Mouse (Mus musculus): ENCODE data around the gene Irs1. TPM values are rescaled to one million over a fixed set of nuclear protein-coding genes. Genes with fewer than 3 reads are reported as not detected.

Irs1 gene
- total and polyA plus RNA-seq, 3 experiments, result not detected

GRCm38 (mm10) chr1:82199918-82200317 is 91.3 kb downstream of the Irs1 start:
- Histone ChIP-seq H3K27ac (ENCODE audit: insufficient read depth, low read depth) (no peak overlapping the region), H3K4me1 (ENCODE audit: control insufficient read depth in 1 of 2, insufficient read depth in 2 of 2) (peaks cover 0 to 3% of the 10 kb centered on the region in 2 experiments; a peak in 1 of 4 replicates), H3K9ac (ENCODE audit: insufficient read depth, low read depth) (no peak overlapping the region), H3K27me3 (replicated peaks) (no peaks in the 10 kb centered on the region), H3K79me2 (replicated peaks; ENCODE audit: control insufficient read depth, extremely low read depth, insufficient read depth, poor library complexity, severe bottlenecking) (no peaks in the 10 kb centered on the region), H3K36me3 (replicated peaks in 1 of 2; ENCODE audit: control insufficient read depth in 1 of 2, insufficient read depth in 1 of 2, low read length in 1 of 2) (no peaks in the 10 kb centered on the region), H3K4me3 (replicated peaks in 1 of 3; ENCODE audit: low read depth in 2 of 3, low read length in 2 of 3, poor library complexity in 1 of 3) (no peak overlapping the region), H3K4me2 (ENCODE audit: insufficient read depth, low read depth, poor library complexity, severe bottlenecking) (no peak overlapping the region), H3K9me3 (replicated peaks; ENCODE audit: low read length) (no peaks in the 10 kb centered on the region)
- no peak for DNase-seq (ENCODE audit: extremely low read depth)
- dilution Hi-C loops (cut with MboI; ENCODE audit: extremely low pct_ligation_motif_present, extremely low pct_unique_long_range_greater_than_20kb, low sequenced_read_pairs) (no loop called here), in situ Hi-C loops (cut with MboI; ENCODE audit: low pct_ligation_motif_present, low pct_unique_long_range_greater_than_20kb, low sequenced_read_pairs) (no loop called here)
- TF ChIP-seq MAFK (IDR thresholded peaks at IDR 0.05; ENCODE audit: insufficient replicate concordance, low read length), result no peak
- TF ChIP-seq TBP (conservative IDR thresholded peaks at IDR 0.05; ENCODE audit: low read depth, low read length), result no peak
- no peak for TF ChIP-seq KAT2A (IDR thresholded peaks at IDR 0.05; ENCODE audit: insufficient replicate concordance, low read length)
- TF ChIP-seq E2F4 (IDR thresholded peaks at IDR 0.05; ENCODE audit: insufficient replicate concordance, low read depth, low read length), result no peak
- TF ChIP-seq GABPA (IDR thresholded peaks at IDR 0.05; ENCODE audit: insufficient replicate concordance, low read depth, low read length), result no peak
- TF ChIP-seq POLR2A (IDR thresholded peaks at IDR 0.05; ENCODE audit: low read depth, low read length), result no peak
- no peak for TF ChIP-seq USF2 (conservative IDR thresholded peaks at IDR 0.05; ENCODE audit: low read depth, low read length)
- TF ChIP-seq MEF2A (IDR thresholded peaks at IDR 0.05; ENCODE audit: borderline replicate concordance, low read depth, low read length), result no peak

- Histone ChIP-seq H3K4me2 (ENCODE audit: insufficient read depth, low read depth, poor library complexity, severe bottlenecking) (no peak overlapping the region), H3K27me3 (replicated peaks) (no peaks in the 10 kb centered on the region), H3K79me2 (replicated peaks; ENCODE audit: control insufficient read depth, extremely low read depth, insufficient read depth, poor library complexity, severe bottlenecking) (no peaks in the 10 kb centered on the region), H3K4me3 (replicated peaks in 1 of 3; ENCODE audit: low read depth in 2 of 3, low read length in 2 of 3, poor library complexity in 1 of 3) (no peak overlapping the region), H3K9me3 (replicated peaks; ENCODE audit: low read length) (no peaks in the 10 kb centered on the region), H3K36me3 (replicated peaks in 1 of 2; ENCODE audit: control insufficient read depth in 1 of 2, insufficient read depth in 1 of 2, low read length in 1 of 2) (no peaks in the 10 kb centered on the region), H3K9ac (ENCODE audit: insufficient read depth, low read depth) (no peak overlapping the region), H3K27ac (ENCODE audit: insufficient read depth, low read depth) (no peak overlapping the region), H3K4me1 (ENCODE audit: control insufficient read depth in 1 of 2, insufficient read depth in 2 of 2) (peaks cover 0 to 3% of the 10 kb centered on the region in 2 experiments; a peak in 1 of 4 replicates)
- no peak for DNase-seq (ENCODE audit: extremely low read depth)
- TF ChIP-seq JUND (conservative IDR thresholded peaks at IDR 0.05; ENCODE audit: low read depth, low read length) (no peak), HCFC1 (IDR thresholded peaks at IDR 0.05; ENCODE audit: low read depth, low read length) (no peak), MAX (IDR thresholded peaks at IDR 0.05; ENCODE audit: low read length) (no peak), CHD2 (IDR thresholded peaks at IDR 0.05; ENCODE audit: low read length) (no peak), ZNF384 (IDR thresholded peaks at IDR 0.05; ENCODE audit: low read depth, low read length) (no peak), PAX5 (IDR thresholded peaks at IDR 0.05; ENCODE audit: low read length) (no peak), ZC3H11A (IDR thresholded peaks at IDR 0.05; ENCODE audit: low read depth, low read length) (no peak), POLR2AphosphoS2 (IDR thresholded peaks at IDR 0.05; ENCODE audit: low read depth, low read length) (no peak), BHLHE40 (IDR thresholded peaks at IDR 0.05; ENCODE audit: low read depth, low read length) (no peak), ZKSCAN1 (IDR thresholded peaks at IDR 0.05; ENCODE audit: borderline replicate concordance, low read depth, low read length) (no peak), ZMIZ1 (IDR thresholded peaks at IDR 0.05; ENCODE audit: low read depth, low read length) (no peak), USF1 (IDR thresholded peaks at IDR 0.05; ENCODE audit: low read depth, low read length) (no peak), IRF4 (IDR thresholded peaks at IDR 0.05; ENCODE audit: low read depth, low read length) (no peak), NELFE (IDR thresholded peaks at IDR 0.05; ENCODE audit: low read depth, low read length) (no peak), CTCF (conservative IDR thresholded peaks at IDR 0.05 in 1 of 2, IDR thresholded peaks at IDR 0.05 in 1 of 2; ENCODE audit: low read depth in 2 of 2, low read length in 2 of 2) (no peak)
- in situ Hi-C loops (cut with MboI; ENCODE audit: low pct_ligation_motif_present, low pct_unique_long_range_greater_than_20kb, low sequenced_read_pairs), result no loop called here
- dilution Hi-C loops (cut with MboI; ENCODE audit: extremely low pct_ligation_motif_present, extremely low pct_unique_long_range_greater_than_20kb, low sequenced_read_pairs), result no loop called here
These were observed 99.6 kb downstream of the Irs1 start for GRCm38 (mm10) chr1:82191579-82191978.

Measured in CH12.LX (cell line).